Mouse (Mus musculus) ES-Bruce4 (cell line): ENCODE measurements around the gene Prcc. TPM values are rescaled to one million over a fixed set of nuclear protein-coding genes. Genes with fewer than 3 reads are reported as not detected.

ENCODE experiments used
- H3K27ac ChIP-seq: 2 replicates; pipeline ENCODE4 v1.5.1; 2012; ENCODE audit warnings: low read length, inconsistent platforms; ENCODE audit not compliant: insufficient read depth
- H3K27me3 ChIP-seq: 2 replicates; pipeline ENCODE4 v1.6.1; 2012; ENCODE audit warnings: mild to moderate bottlenecking, low read length, inconsistent platforms; ENCODE audit not compliant: control insufficient read depth, poor library complexity, insufficient read depth, severe bottlenecking
- H3K36me3 ChIP-seq: 2 replicates; pipeline ENCODE4 v1.6.1; 2012; ENCODE audit warnings: inconsistent platforms, mild to moderate bottlenecking, low read length, moderate library complexity; ENCODE audit not compliant: control insufficient read depth, poor library complexity, insufficient read depth, severe bottlenecking
- H3K4me1 ChIP-seq: one replicate; pipeline ENCODE4 v1.8.1; 2011; ENCODE audit warnings: low read length; ENCODE audit not compliant: control insufficient read depth, insufficient read depth
- H3K4me3 ChIP-seq: 2 replicates; pipeline ENCODE4 v1.5.1; 2011; ENCODE audit warnings: low read depth, mild to moderate bottlenecking, low read length
- H3K9ac ChIP-seq: 2 replicates; pipeline ENCODE4 v1.6.1; 2012; ENCODE audit warnings: low read depth, mild to moderate bottlenecking, inconsistent platforms; ENCODE audit not compliant: poor library complexity, severe bottlenecking
- H3K9me3 ChIP-seq: replicated peaks from 2 replicates; pipeline ENCODE4 v1.6.1; 2012; ENCODE audit warnings: mild to moderate bottlenecking, low read length, inconsistent platforms; ENCODE audit not compliant: control insufficient read depth, poor library complexity, insufficient read depth, severe bottlenecking
- CTCF ChIP-seq: IDR thresholded peaks from one replicate; pipeline ENCODE4 v1.8.1; 2011; ENCODE audit warnings: low read depth, low read length
- EP300 ChIP-seq: IDR thresholded peaks from 2 replicates; pipeline ENCODE4 v1.6.1; 2011; ENCODE audit warnings: low read depth, low read length; ENCODE audit not compliant: insufficient read depth
- POLR2A ChIP-seq: IDR thresholded peaks from one replicate; pipeline ENCODE4 v1.8.1; 2011; ENCODE audit warnings: low read length; ENCODE audit not compliant: insufficient read depth
- polyA plus RNA-seq: library from polyadenylated mRNA; stranded (reverse); fragments of >200 nt; gene quantifications from 2 replicates; pipeline ENCODE4 v1.2.4, GENCODE M21; 2011; ENCODE audit warnings: low read depth; ENCODE audit not compliant: missing spikeins, insufficient read depth, insufficient read length

Gene Prcc
- polyA plus RNA-seq, 1 experiment: 66.9 TPM

GRCm38 (mm10) chr3:87812413-87812812 lies 73.0 kb downstream of the Prcc start:
- H3K27ac ChIP-seq: no peak overlapping the region

DNA sequence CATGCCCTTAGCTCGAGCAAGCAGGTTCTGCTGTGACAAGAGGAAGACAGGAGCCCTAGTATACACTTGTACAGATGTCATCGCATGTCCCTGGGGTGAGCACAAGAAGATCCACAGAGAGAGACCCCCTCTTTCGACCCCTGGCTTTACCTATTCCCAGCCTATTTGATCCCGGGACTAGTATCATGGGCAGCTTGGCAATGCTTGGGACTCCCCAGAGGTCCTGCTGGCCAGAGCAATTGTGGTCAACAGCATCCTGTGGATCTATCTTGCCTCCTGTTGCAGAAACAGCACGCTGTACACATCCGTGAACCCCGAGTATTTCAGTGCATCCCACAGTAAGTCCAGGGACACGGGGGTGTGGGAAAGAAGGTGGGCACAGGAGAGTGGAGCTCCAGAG lies 74.1 kb downstream of the Prcc start:
- H3K27me3 ChIP-seq: no peaks in the 10 kb centered on the region

More at GRCm38 (mm10) chr3:87812413-87812812, 73.0 kb downstream of the Prcc start:
- TF ChIP-seq POLR2A (no peak), EP300 (no peak), CTCF (no peak)
- Histone ChIP-seq H3K36me3 (no peaks in the 10 kb centered on the region), H3K9ac (no peak overlapping the region), H3K4me3 (no peak overlapping the region), H3K4me1 (no peaks in the 10 kb centered on the region), H3K9me3 (no peaks in the 10 kb centered on the region), H3K27me3 (no peaks in the 10 kb centered on the region)

GRCm38 (mm10) chr3:87809322-87809962 lies 76.0 kb downstream of the Prcc start:
- Histone ChIP-seq H3K9ac (no peak overlapping the region), H3K36me3 (no peaks in the 10 kb centered on the region), H3K9me3 (no peaks in the 10 kb centered on the region), H3K27ac (no peak overlapping the region), H3K4me1 (no peaks in the 10 kb centered on the region), H3K27me3 (no peaks in the 10 kb centered on the region), H3K4me3 (peak overlapping the region; percentile 51)
- TF ChIP-seq POLR2A (no peak), CTCF (no peak), EP300 (no peak)

More for the DNA sequence above, 74.1 kb downstream of the Prcc start:
- no peak overlapping the region for H3K27ac ChIP-seq
- H3K4me3 ChIP-seq: no peak overlapping the region
- no peak for TF ChIP-seq EP300
- no peak for TF ChIP-seq CTCF
- TF ChIP-seq POLR2A: no peak
- H3K36me3 ChIP-seq: no peaks in the 10 kb centered on the region
- no peaks in the 10 kb centered on the region for H3K4me1 ChIP-seq
- no peaks in the 10 kb centered on the region for H3K9me3 ChIP-seq
- no peak overlapping the region for H3K9ac ChIP-seq

Other genes with a start within 250 kb of the Prcc start
- not detected in 2 replicates for gene Lrrc71, start 137.0 kb downstream of the Prcc start, polyA plus RNA-seq
- 0.26 and 0.46 TPM in 2 replicates for gene Ntrk1, start 90.4 kb downstream of the Prcc start, polyA plus RNA-seq
- 0.35 TPM in 1 of 2 replicates, not detected in the other for gene Insrr, start 88.7 kb downstream of the Prcc start, polyA plus RNA-seq
- 1.9 and 2.3 TPM in 2 replicates for gene Pear1, start 61.3 kb downstream of the Prcc start, polyA plus RNA-seq
- 0.18 TPM in 1 of 2 replicates, not detected in the other for gene Sh2d2a, start 38.9 kb downstream of the Prcc start, polyA plus RNA-seq
- 508 and 526 TPM in 2 replicates for gene Hdgf, start 20.7 kb upstream of the Prcc start, polyA plus RNA-seq
- 207 and 219 TPM in 2 replicates for gene Mrpl24, start 33.9 kb upstream of the Prcc start, polyA plus RNA-seq
- 64.3 and 68.4 TPM in 2 replicates for gene Isg20l2, start 44.7 kb upstream of the Prcc start, polyA plus RNA-seq
- gene Rrnad1, start 45.1 kb upstream of the Prcc start, polyA plus RNA-seq: 14.9 and 18.8 TPM in 2 replicates
- 11.9 and 12.0 TPM in 2 replicates for gene Crabp2, start 63.1 kb upstream of the Prcc start, polyA plus RNA-seq
- 34.5 and 36.0 TPM in 2 replicates for gene Nes, start 85.5 kb upstream of the Prcc start, polyA plus RNA-seq
- gene Bcan, start 114.6 kb upstream of the Prcc start, polyA plus RNA-seq: 1.1 TPM in 2 replicates
- gene Hapln2, start 142.0 kb upstream of the Prcc start, polyA plus RNA-seq: not detected in 2 replicates
- 27.7 and 27.8 TPM in 2 replicates for gene Gpatch4, start 157.5 kb upstream of the Prcc start, polyA plus RNA-seq
- 63.0 and 67.1 TPM in 2 replicates for gene Naxe, start 172.9 kb upstream of the Prcc start, polyA plus RNA-seq
- gene Ttc24, start 192.7 kb upstream of the Prcc start, polyA plus RNA-seq: not detected in 2 replicates
- 28.2 and 30.9 TPM in 2 replicates for gene Iqgap3, start 196.4 kb upstream of the Prcc start, polyA plus RNA-seq